Mouse (Mus musculus): ENCODE results near the gene Stx11. TPM values are rescaled to one million over a fixed set of nuclear protein-coding genes. Genes with fewer than 3 reads are reported as not detected.

Stx11 gene
- polyA plus RNA-seq, 1 experiment from 2014 or later: 11.9 TPM

GRCm38 (mm10) chr10:12922574-12923353 lies 41.3 kb downstream of the Stx11 start:
- Histone ChIP-seq H3K36me3 (replicated peaks; ENCODE audit: insufficient read depth, low read length) (no peaks in the 10 kb centered on the region), H3K4me2 (ENCODE audit: low read depth, low read length) (peak overlapping the region; percentile 70), H3K4me1 (ENCODE audit: insufficient read depth) (0 out of 2 replicates have a peak, but pooled peaks cover 4% of the 10 kb centered on the region), H3K27ac (ENCODE audit: low read depth) (peak overlapping the region; percentile 89), H3K9me3 (ENCODE audit: low read length) (no peaks in the 10 kb centered on the region), H3K9ac (replicated peaks) (peak overlapping the region; percentile 82), H3K4me3 (ENCODE audit: low read depth, low read length) (peak overlapping the region; percentile 87), H3K27me3 (ENCODE audit: insufficient read depth, low read length) (no peaks in the 10 kb centered on the region)
- peak; percentile 93 for DNase-seq
- under 1% methylated on average over 55 of the region's 55 CpGs for WGBS (ENCODE audit: insufficient replicate concordance)
- TF ChIP-seq CTCF (IDR thresholded peaks at IDR 0.05; ENCODE audit: low read depth): peak; percentile 81
- TF ChIP-seq EP300 (IDR thresholded peaks at IDR 0.05; ENCODE audit: low read depth): peak; percentile 37; the same call in 1 of the 2 replicates
- ATAC-seq: peak; percentile 86

- Histone ChIP-seq H3K4me1 (ENCODE audit: insufficient read depth) (0 out of 2 replicates have a peak, but pooled peaks cover 4% of the 10 kb centered on the region), H3K4me3 (ENCODE audit: low read depth, low read length) (peak overlapping the region; percentile 87), H3K9me3 (ENCODE audit: low read length) (no peaks in the 10 kb centered on the region), H3K9ac (replicated peaks) (peak overlapping the region; percentile 82), H3K27me3 (ENCODE audit: insufficient read depth, low read length) (no peaks in the 10 kb centered on the region), H3K36me3 (replicated peaks; ENCODE audit: insufficient read depth, low read length) (no peaks in the 10 kb centered on the region), H3K4me2 (ENCODE audit: low read depth, low read length) (peak overlapping the region; percentile 70), H3K27ac (ENCODE audit: low read depth) (peak overlapping the region; percentile 89)
- TF ChIP-seq EP300 (IDR thresholded peaks at IDR 0.05; ENCODE audit: low read depth) (no peak; the same call in 1 of the 2 replicates), CTCF (IDR thresholded peaks at IDR 0.05; ENCODE audit: low read depth) (no peak)
- WGBS (ENCODE audit: insufficient replicate concordance): 4% methylated on average over 13 of the region's 13 CpGs
- ATAC-seq: peak; percentile 28
- no peak for DNase-seq
These were observed 42.0 kb downstream of the Stx11 start for GRCm38 (mm10) chr10:12922077-12922573.

GRCm38 (mm10) chr10:12921551-12922040 lies 42.5 kb downstream of the Stx11 start:
- H3K4me1 ChIP-seq (ENCODE audit: insufficient read depth): 0 out of 2 replicates have a peak, but pooled peaks cover 4% of the 10 kb centered on the region
- ATAC-seq (no peak), DNase-seq (peak; percentile 28)
- H3K27me3 ChIP-seq (ENCODE audit: insufficient read depth, low read length): no peaks in the 10 kb centered on the region
- peak overlapping the region; percentile 22; the same call in 1 of the 2 replicates for H3K9ac ChIP-seq (replicated peaks)
- H3K9me3 ChIP-seq (ENCODE audit: low read length): no peaks in the 10 kb centered on the region
- H3K36me3 ChIP-seq (replicated peaks; ENCODE audit: insufficient read depth, low read length): no peaks in the 10 kb centered on the region
- TF ChIP-seq EP300 (IDR thresholded peaks at IDR 0.05; ENCODE audit: low read depth): no peak
- peak; percentile 30; the same call in 1 of the 2 replicates for TF ChIP-seq CTCF (IDR thresholded peaks at IDR 0.05; ENCODE audit: low read depth)
- H3K4me3 ChIP-seq (ENCODE audit: low read depth, low read length): peak overlapping the region; percentile 87
- no peak overlapping the region for H3K27ac ChIP-seq (ENCODE audit: low read depth)
- H3K4me2 ChIP-seq (ENCODE audit: low read depth, low read length): peak overlapping the region; percentile 70
- 14% methylated on average over 11 of the region's 11 CpGs for WGBS (ENCODE audit: insufficient replicate concordance)

GRCm38 (mm10) chr10:12919287-12919686 lies 44.8 kb downstream of the Stx11 start:
- peak; percentile 37 for ATAC-seq
- TF ChIP-seq CTCF (IDR thresholded peaks at IDR 0.05; ENCODE audit: low read depth): peak; percentile 65
- no peak for TF ChIP-seq EP300 (IDR thresholded peaks at IDR 0.05; ENCODE audit: low read depth)
- H3K9ac ChIP-seq (replicated peaks): no peak overlapping the region

GRCm38 (mm10) chr10:12917626-12918025 lies 46.5 kb downstream of the Stx11 start:
- DNase-seq (no peak), ATAC-seq (no peak)
- Histone ChIP-seq H3K9me3 (ENCODE audit: low read length) (no peaks in the 10 kb centered on the region), H3K4me2 (ENCODE audit: low read depth, low read length) (no peak overlapping the region), H3K4me1 (ENCODE audit: insufficient read depth) (no peaks in the 10 kb centered on the region), H3K36me3 (replicated peaks; ENCODE audit: insufficient read depth, low read length) (0 out of 2 replicates have a peak, but pooled peaks cover 3% of the 10 kb centered on the region), H3K27ac (ENCODE audit: low read depth) (no peak overlapping the region), H3K4me3 (ENCODE audit: low read depth, low read length) (no peak overlapping the region), H3K9ac (replicated peaks) (no peak overlapping the region), H3K27me3 (ENCODE audit: insufficient read depth, low read length) (no peaks in the 10 kb centered on the region)
- TF ChIP-seq EP300 (IDR thresholded peaks at IDR 0.05; ENCODE audit: low read depth) (no peak), CTCF (IDR thresholded peaks at IDR 0.05; ENCODE audit: low read depth) (no peak)
- 93% methylated on average over 1 of the region's 1 CpGs for WGBS (ENCODE audit: insufficient replicate concordance)

More at GRCm38 (mm10) chr10:12919287-12919686, 44.8 kb downstream of the Stx11 start:
- Histone ChIP-seq H3K4me3 (ENCODE audit: low read depth, low read length) (no peak overlapping the region), H3K4me1 (ENCODE audit: insufficient read depth) (0 out of 2 replicates have a peak, but pooled peaks cover 4% of the 10 kb centered on the region), H3K27ac (ENCODE audit: low read depth) (no peak overlapping the region), H3K9me3 (ENCODE audit: low read length) (no peaks in the 10 kb centered on the region), H3K4me2 (ENCODE audit: low read depth, low read length) (no peak overlapping the region), H3K27me3 (ENCODE audit: insufficient read depth, low read length) (no peaks in the 10 kb centered on the region), H3K36me3 (replicated peaks; ENCODE audit: insufficient read depth, low read length) (0 out of 2 replicates have a peak, but pooled peaks cover 3% of the 10 kb centered on the region)
- DNase-seq: peak; percentile 49
- WGBS (ENCODE audit: insufficient replicate concordance): 48% methylated on average over 5 of the region's 5 CpGs

- no peaks in the 10 kb centered on the region for H3K9me3 ChIP-seq (ENCODE audit: low read length)
- no peak for DNase-seq
- H3K4me3 ChIP-seq (ENCODE audit: low read depth, low read length): no peak overlapping the region
- no peaks in the 10 kb centered on the region for H3K27me3 ChIP-seq (ENCODE audit: insufficient read depth, low read length)
- no peak for ATAC-seq
- no peak overlapping the region for H3K4me2 ChIP-seq (ENCODE audit: low read depth, low read length)
- WGBS (ENCODE audit: insufficient replicate concordance): 86% methylated on average over 6 of the region's 6 CpGs
- H3K9ac ChIP-seq (replicated peaks): no peak overlapping the region
- H3K4me1 ChIP-seq (ENCODE audit: insufficient read depth): no peaks in the 10 kb centered on the region
- no peak overlapping the region for H3K27ac ChIP-seq (ENCODE audit: low read depth)
- 0 out of 2 replicates have a peak, but pooled peaks cover 3% of the 10 kb centered on the region for H3K36me3 ChIP-seq (replicated peaks; ENCODE audit: insufficient read depth, low read length)
- TF ChIP-seq CTCF (IDR thresholded peaks at IDR 0.05; ENCODE audit: low read depth) (no peak), EP300 (IDR thresholded peaks at IDR 0.05; ENCODE audit: low read depth) (no peak)
These were observed 47.7 kb downstream of the Stx11 start for GRCm38 (mm10) chr10:12916376-12916775.

Measured in liver, postnatal 0 days (tissue).